Mouse (Mus musculus): ENCODE measurements around the gene Med25. TPM values are rescaled to one million over a fixed set of nuclear protein-coding genes. Genes with fewer than 3 reads are reported as not detected.

Med25 gene
- polyA plus RNA-seq (2014; fragmentation: Nextera tagmentation; extraction: Ambion mirVana), result 47.3 and 51.9 TPM in 2 replicates

DNA sequence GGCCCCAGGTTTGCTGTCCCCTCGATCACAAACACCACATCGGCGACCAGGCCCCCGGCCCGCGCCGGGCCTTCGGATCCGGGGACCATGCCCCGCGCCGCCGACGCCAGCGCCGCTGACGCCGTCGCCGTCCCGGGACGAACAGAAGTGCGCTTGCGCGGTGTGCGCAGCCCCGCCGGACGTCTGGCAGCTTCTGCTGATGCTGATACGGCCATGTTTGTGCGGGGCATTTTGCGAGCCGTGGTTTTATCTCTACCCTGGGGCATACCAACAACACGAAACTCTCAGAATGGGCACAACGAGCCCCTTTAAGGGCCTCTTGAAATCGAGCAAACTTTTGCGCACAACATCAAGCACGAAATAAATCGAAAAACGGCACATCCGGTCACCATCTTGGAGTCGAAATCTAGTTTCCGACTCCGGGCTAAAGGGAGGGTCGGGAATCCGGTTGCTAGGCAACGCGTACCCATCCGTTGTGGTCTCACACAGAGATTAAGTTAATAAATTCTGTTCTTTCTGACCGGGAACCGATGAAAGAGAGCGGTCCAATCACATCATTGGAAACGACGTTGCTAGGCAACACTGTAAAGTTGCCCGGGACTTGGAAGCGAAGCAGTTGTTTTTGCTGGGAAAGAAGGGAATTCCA is at the start of gene Med25:
TSS of gene Med25 (minus strand) at position 437 of the 646 bp plus-strand sequence.
- no peaks in the 10 kb centered on the region for H3K27me3 ChIP-seq (ENCODE audit: control insufficient read depth, insufficient read depth, low read length)
- peak within 1 kb of the TSS; percentile 91 for H3K9ac ChIP-seq (ENCODE audit: low read depth, low read length)
- peak within 1 kb of the TSS; percentile 90 for H3K27ac ChIP-seq (ENCODE audit: low read depth, low read length)
- under 1% methylated on average over 56 of the region's 56 CpGs for WGBS (ENCODE audit: insufficient replicate concordance)
- H3K9me3 ChIP-seq (replicated peaks; ENCODE audit: control insufficient read depth, low read length), result no peaks in the 10 kb centered on the region
- H3K4me3 ChIP-seq (ENCODE audit: low read depth, low read length), result peak within 1 kb of the TSS; percentile 81
- H3K36me3 ChIP-seq (ENCODE audit: control insufficient read depth, insufficient read depth, low read length), result no peaks in the 10 kb centered on the region
- peaks cover 20% of the 10 kb centered on the region for H3K4me1 ChIP-seq (ENCODE audit: control insufficient read depth, insufficient read depth, low read length)
- ATAC-seq (replicated peaks; ENCODE audit: insufficient number of reproducible peaks, low FRiP score, low TSS enrichment), result peak; percentile 69
- peak within 1 kb of the TSS; percentile 85 for H3K4me2 ChIP-seq

DNA sequence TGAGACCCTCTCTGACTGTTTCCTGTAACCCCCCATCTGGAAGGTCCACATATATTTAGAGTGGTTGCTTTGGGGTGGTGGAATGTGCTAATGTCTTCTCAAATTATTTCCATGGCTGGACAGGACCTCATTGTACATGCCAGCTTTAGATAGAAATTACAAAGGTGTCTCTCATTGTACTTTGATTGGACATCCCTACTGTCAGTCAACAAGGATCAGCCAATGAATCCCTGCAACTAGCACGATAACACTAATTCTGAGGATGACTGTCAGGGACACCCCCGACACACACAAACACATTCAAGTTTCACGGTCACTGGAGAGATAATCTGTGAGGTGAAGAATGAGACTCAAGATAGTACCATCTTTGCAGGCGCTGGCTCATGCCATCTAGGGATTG is 46.2 kb upstream of the Med25 start:
- no peak overlapping the region for H3K9ac ChIP-seq (ENCODE audit: low read depth, low read length)
- no peak for ATAC-seq (replicated peaks; ENCODE audit: insufficient number of reproducible peaks, low FRiP score, low TSS enrichment)
- 80% methylated on average over 4 of the region's 4 CpGs for WGBS (ENCODE audit: insufficient replicate concordance)

DNA sequence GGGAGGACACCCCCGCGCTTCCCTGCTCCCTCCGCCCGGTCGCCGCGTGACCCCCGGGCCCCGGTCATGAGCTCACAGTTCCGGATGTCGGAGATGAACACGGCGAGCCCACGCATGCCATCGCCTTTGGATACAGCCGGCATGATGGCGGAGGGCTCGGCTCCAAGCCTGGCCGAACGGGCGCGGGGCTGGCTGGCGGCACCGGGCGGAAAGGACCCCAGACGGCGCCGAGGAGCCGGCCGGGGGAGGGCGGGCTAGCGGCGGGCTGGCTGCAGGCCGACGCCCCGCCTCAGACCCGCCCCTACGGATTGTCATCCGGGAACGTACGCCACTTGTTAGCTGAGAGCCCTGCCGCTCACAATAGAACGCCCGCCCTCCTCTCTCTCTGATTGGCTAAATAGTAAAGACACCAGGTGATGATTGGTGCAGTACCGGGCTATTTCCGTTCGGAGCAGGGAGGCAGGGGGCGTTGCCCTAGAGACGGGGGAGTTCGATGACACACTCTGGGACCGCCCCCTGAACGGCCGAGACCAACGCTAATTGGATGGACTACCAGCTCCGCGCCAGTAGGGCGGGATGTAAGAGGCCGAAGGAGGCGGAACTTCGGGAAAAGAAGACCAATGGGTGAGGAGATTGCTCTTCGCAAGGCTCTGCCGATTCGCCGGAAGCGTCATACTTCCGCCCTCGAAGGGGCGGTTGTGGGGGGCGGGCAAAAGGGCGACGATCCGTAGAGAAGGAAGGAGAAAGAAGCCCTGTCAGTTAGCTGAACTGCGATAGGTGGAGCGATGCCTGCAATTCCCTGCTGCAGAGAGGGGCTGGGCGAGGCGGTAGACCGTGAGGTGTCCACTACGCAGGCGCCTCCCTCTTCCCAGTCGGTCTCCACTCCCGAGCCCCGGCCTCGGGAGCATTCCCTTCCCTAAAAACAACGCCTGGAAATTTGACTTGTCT is 37.0 kb upstream of the Med25 start, which contains the start of gene Ap2a1:
TSS of gene Ap2a1 (minus strand) at position 293 of the 948 bp plus-strand sequence.
- Histone ChIP-seq H3K4me2 (peak within 1 kb of the TSS; percentile 83), H3K9ac (ENCODE audit: low read depth, low read length) (peak within 1 kb of the TSS; percentile 95), H3K9me3 (replicated peaks; ENCODE audit: control insufficient read depth, low read length) (no peaks in the 10 kb centered on the region), H3K4me1 (ENCODE audit: control insufficient read depth, insufficient read depth, low read length) (peaks cover 14% of the 10 kb centered on the region), H3K27ac (ENCODE audit: low read depth, low read length) (peak within 1 kb of the TSS; percentile 86), H3K4me3 (ENCODE audit: low read depth, low read length) (peak within 1 kb of the TSS; percentile 99), H3K36me3 (ENCODE audit: control insufficient read depth, insufficient read depth, low read length) (peaks cover 8% of the 10 kb centered on the region), H3K27me3 (ENCODE audit: control insufficient read depth, insufficient read depth, low read length) (no peaks in the 10 kb centered on the region)
- WGBS (ENCODE audit: insufficient replicate concordance), result under 1% methylated on average over 84 of the region's 84 CpGs
- ATAC-seq (replicated peaks; ENCODE audit: insufficient number of reproducible peaks, low FRiP score, low TSS enrichment), result peak; percentile 99

More for the DNA sequence above, 46.2 kb upstream of the Med25 start:
- no peak overlapping the region for H3K4me2 ChIP-seq
- no peak overlapping the region for H3K4me3 ChIP-seq (ENCODE audit: low read depth, low read length)
- H3K36me3 ChIP-seq (ENCODE audit: control insufficient read depth, insufficient read depth, low read length), result no peaks in the 10 kb centered on the region
- H3K9me3 ChIP-seq (replicated peaks; ENCODE audit: control insufficient read depth, low read length), result peaks cover 3% of the 10 kb centered on the region; the same call in 1 of the 2 replicates
- H3K4me1 ChIP-seq (ENCODE audit: control insufficient read depth, insufficient read depth, low read length), result no peaks in the 10 kb centered on the region
- H3K27me3 ChIP-seq (ENCODE audit: control insufficient read depth, insufficient read depth, low read length), result no peaks in the 10 kb centered on the region
- no peak overlapping the region for H3K27ac ChIP-seq (ENCODE audit: low read depth, low read length)

DNA sequence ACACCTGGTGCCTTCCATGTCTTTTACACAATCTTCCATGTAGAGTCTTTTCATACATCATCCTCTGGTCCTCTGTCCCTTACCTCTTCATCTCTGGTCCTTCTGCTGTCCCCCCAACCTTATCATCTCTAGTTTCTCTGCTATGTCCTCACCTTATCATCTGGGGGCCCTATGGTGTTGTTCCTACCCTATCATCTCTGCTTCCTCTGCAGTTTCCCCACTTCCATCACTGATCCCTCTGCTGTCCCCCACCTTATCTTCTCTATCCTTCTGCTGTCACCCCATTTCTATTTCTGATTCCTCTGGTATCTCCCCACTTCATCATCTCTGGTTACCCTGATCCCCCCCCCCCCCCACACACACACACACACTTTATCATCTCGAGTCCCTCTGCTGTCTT is 36.1 kb upstream of the Med25 start:
- no peaks in the 10 kb centered on the region for H3K9me3 ChIP-seq (replicated peaks; ENCODE audit: control insufficient read depth, low read length)
- no peaks in the 10 kb centered on the region for H3K27me3 ChIP-seq (ENCODE audit: control insufficient read depth, insufficient read depth, low read length)
- H3K9ac ChIP-seq (ENCODE audit: low read depth, low read length), result peak overlapping the region; percentile 95
- peak overlapping the region; percentile 82; the same call in 1 of the 2 replicates for H3K27ac ChIP-seq (ENCODE audit: low read depth, low read length)
- H3K4me3 ChIP-seq (ENCODE audit: low read depth, low read length), result peak overlapping the region; percentile 99
- ATAC-seq (replicated peaks; ENCODE audit: insufficient number of reproducible peaks, low FRiP score, low TSS enrichment), result no peak
- peaks cover 10% of the 10 kb centered on the region for H3K36me3 ChIP-seq (ENCODE audit: control insufficient read depth, insufficient read depth, low read length)
- 0% methylated on average over 1 of the region's 1 CpGs for WGBS (ENCODE audit: insufficient replicate concordance)
- peak overlapping the region; percentile 83 for H3K4me2 ChIP-seq
- peaks cover 14% of the 10 kb centered on the region for H3K4me1 ChIP-seq (ENCODE audit: control insufficient read depth, insufficient read depth, low read length)

DNA sequence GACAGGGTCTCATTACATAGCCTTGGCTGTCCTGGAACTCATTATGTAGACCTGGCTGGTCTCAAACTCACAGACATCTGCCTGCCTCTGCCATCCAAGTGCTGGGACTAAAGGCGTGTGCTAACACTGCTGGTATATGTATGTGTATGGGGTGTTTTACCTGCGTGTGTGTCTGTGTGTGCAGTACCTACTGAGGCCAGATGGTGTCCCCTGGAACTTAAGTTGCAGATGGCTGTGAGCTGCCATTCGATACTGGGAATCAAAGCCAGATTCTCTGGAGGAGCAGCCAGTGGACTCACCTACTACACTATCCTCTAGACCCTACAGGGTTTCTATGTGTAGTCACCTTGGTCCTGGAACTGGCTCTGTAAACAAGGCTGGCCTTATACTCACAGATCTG is 33.0 kb upstream of the Med25 start:
- Histone ChIP-seq H3K4me1 (ENCODE audit: control insufficient read depth, insufficient read depth, low read length) (peaks cover 14% of the 10 kb centered on the region), H3K27ac (ENCODE audit: low read depth, low read length) (no peak overlapping the region), H3K4me3 (ENCODE audit: low read depth, low read length) (no peak overlapping the region), H3K36me3 (ENCODE audit: control insufficient read depth, insufficient read depth, low read length) (peaks cover 23% of the 10 kb centered on the region), H3K9ac (ENCODE audit: low read depth, low read length) (no peak overlapping the region), H3K4me2 (no peak overlapping the region), H3K9me3 (replicated peaks; ENCODE audit: control insufficient read depth, low read length) (no peaks in the 10 kb centered on the region), H3K27me3 (ENCODE audit: control insufficient read depth, insufficient read depth, low read length) (no peaks in the 10 kb centered on the region)
- 74% methylated on average over 3 of the region's 3 CpGs for WGBS (ENCODE audit: insufficient replicate concordance)
- no peak for ATAC-seq (replicated peaks; ENCODE audit: insufficient number of reproducible peaks, low FRiP score, low TSS enrichment)

GRCm38 (mm10) chr7:44922530-44922929 is 30.0 kb upstream of the Med25 start:
- H3K27ac ChIP-seq (ENCODE audit: low read depth, low read length), result no peak overlapping the region
- ATAC-seq (replicated peaks; ENCODE audit: insufficient number of reproducible peaks, low FRiP score, low TSS enrichment), result no peak
- no peaks in the 10 kb centered on the region for H3K27me3 ChIP-seq (ENCODE audit: control insufficient read depth, insufficient read depth, low read length)
- H3K9ac ChIP-seq (ENCODE audit: low read depth, low read length), result no peak overlapping the region
- peaks cover 23% of the 10 kb centered on the region for H3K36me3 ChIP-seq (ENCODE audit: control insufficient read depth, insufficient read depth, low read length)
- no peak overlapping the region for H3K4me2 ChIP-seq
- H3K4me1 ChIP-seq (ENCODE audit: control insufficient read depth, insufficient read depth, low read length), result peaks cover 18% of the 10 kb centered on the region
- no peak overlapping the region for H3K4me3 ChIP-seq (ENCODE audit: low read depth, low read length)
- no peaks in the 10 kb centered on the region for H3K9me3 ChIP-seq (replicated peaks; ENCODE audit: control insufficient read depth, low read length)

DNA sequence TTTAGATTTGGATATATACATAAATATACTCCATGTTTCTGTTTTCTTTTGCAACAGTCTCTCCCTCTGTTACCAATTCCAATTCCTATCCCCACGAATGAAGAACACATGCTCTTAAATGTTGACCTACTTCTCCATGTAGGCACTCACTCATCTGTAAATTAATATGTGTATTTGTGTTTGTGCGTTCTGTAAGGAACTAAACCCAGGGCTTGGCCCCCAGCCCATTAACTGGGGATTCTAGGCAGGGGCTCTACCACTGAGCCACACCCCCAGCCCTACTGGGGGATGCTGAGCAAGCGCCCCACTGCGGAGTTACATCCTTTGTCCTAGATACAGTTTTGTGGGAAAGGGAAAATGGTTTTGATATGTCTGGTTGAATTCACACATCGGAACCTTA is 26.6 kb upstream of the Med25 start:
- Histone ChIP-seq H3K27ac (ENCODE audit: low read depth, low read length) (no peak overlapping the region), H3K4me1 (ENCODE audit: control insufficient read depth, insufficient read depth, low read length) (peaks cover 21% of the 10 kb centered on the region), H3K36me3 (ENCODE audit: control insufficient read depth, insufficient read depth, low read length) (peaks cover 27% of the 10 kb centered on the region), H3K9ac (ENCODE audit: low read depth, low read length) (0 out of 2 replicates have a peak overlapping the region, but pooled peaks have one; percentile 28), H3K27me3 (ENCODE audit: control insufficient read depth, insufficient read depth, low read length) (no peaks in the 10 kb centered on the region), H3K9me3 (replicated peaks; ENCODE audit: control insufficient read depth, low read length) (no peaks in the 10 kb centered on the region), H3K4me3 (ENCODE audit: low read depth, low read length) (no peak overlapping the region), H3K4me2 (no peak overlapping the region)
- WGBS (ENCODE audit: insufficient replicate concordance), result 87% methylated on average over 5 of the region's 5 CpGs
- no peak for ATAC-seq (replicated peaks; ENCODE audit: insufficient number of reproducible peaks, low FRiP score, low TSS enrichment)

DNA sequence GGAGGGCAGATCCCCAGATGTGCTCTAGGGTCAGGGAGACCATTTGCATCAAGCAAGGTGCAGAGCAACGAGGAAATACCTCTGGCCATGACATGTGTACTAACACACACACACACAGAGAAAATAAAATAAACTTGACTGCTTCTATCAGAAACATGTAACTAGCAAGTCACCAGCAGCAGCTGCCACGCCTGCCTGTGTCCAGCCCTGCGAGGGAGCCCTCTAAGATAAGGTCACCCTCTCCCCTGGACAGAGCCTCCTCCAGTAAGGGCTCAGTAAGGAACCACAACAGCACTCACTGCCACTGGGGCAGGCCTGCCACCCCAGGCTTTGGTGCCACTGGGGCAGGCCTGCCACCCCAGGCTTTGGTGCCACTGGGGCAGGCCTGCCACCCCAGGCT is 25.7 kb upstream of the Med25 start:
- Histone ChIP-seq H3K9me3 (replicated peaks; ENCODE audit: control insufficient read depth, low read length) (no peaks in the 10 kb centered on the region), H3K4me1 (ENCODE audit: control insufficient read depth, insufficient read depth, low read length) (peaks cover 21% of the 10 kb centered on the region), H3K36me3 (ENCODE audit: control insufficient read depth, insufficient read depth, low read length) (peaks cover 29% of the 10 kb centered on the region), H3K4me3 (ENCODE audit: low read depth, low read length) (no peak overlapping the region), H3K4me2 (peak overlapping the region; percentile 3; the same call in 1 of the 2 replicates), H3K9ac (ENCODE audit: low read depth, low read length) (no peak overlapping the region; the same call in 1 of the 2 replicates), H3K27me3 (ENCODE audit: control insufficient read depth, insufficient read depth, low read length) (no peaks in the 10 kb centered on the region), H3K27ac (ENCODE audit: low read depth, low read length) (no peak overlapping the region)
- ATAC-seq (replicated peaks; ENCODE audit: insufficient number of reproducible peaks, low FRiP score, low TSS enrichment), result no peak
- 50% methylated on average over 3 of the region's 3 CpGs for WGBS (ENCODE audit: insufficient replicate concordance)

Measured in heart, embryonic 11.5 days (tissue).